Mouse (Mus musculus): Measurements from ENCODE around the gene Lrriq1. TPM values are rescaled to one million over a fixed set of nuclear protein-coding genes. Genes with fewer than 3 reads are reported as not detected.

Gene Lrriq1
- total and polyA plus RNA-seq, 3 experiments: not detected

- H3K9me3 ChIP-seq (replicated peaks; ENCODE audit: low read length): peaks cover 22% of the 10 kb centered on the region
- H3K27ac ChIP-seq (ENCODE audit: insufficient read depth, low read depth): no peak overlapping the region
- no peaks in the 10 kb centered on the region for H3K27me3 ChIP-seq (replicated peaks)
- TF ChIP-seq IRF4 (IDR thresholded peaks at IDR 0.05; ENCODE audit: low read depth, low read length) (no peak), GABPA (IDR thresholded peaks at IDR 0.05; ENCODE audit: insufficient replicate concordance, low read depth, low read length) (no peak), NELFE (IDR thresholded peaks at IDR 0.05; ENCODE audit: low read depth, low read length) (no peak), USF1 (IDR thresholded peaks at IDR 0.05; ENCODE audit: low read depth, low read length) (no peak), ZNF384 (IDR thresholded peaks at IDR 0.05; ENCODE audit: low read depth, low read length) (no peak), RCOR1 (conservative IDR thresholded peaks at IDR 0.05; ENCODE audit: low read depth, low read length) (no peak), BHLHE40 (IDR thresholded peaks at IDR 0.05; ENCODE audit: low read depth, low read length) (no peak), CHD1 (IDR thresholded peaks at IDR 0.05; ENCODE audit: low read depth, low read length) (no peak), HCFC1 (IDR thresholded peaks at IDR 0.05; ENCODE audit: low read depth, low read length) (no peak), MEF2A (IDR thresholded peaks at IDR 0.05; ENCODE audit: borderline replicate concordance, low read depth, low read length) (no peak), CTCF (conservative IDR thresholded peaks at IDR 0.05 in 1 of 2, IDR thresholded peaks at IDR 0.05 in 1 of 2; ENCODE audit: low read depth in 2 of 2, low read length in 2 of 2) (no peak), MAX (IDR thresholded peaks at IDR 0.05; ENCODE audit: low read length) (no peak), MXI1 (IDR thresholded peaks at IDR 0.05; ENCODE audit: low read depth, low read length) (no peak), CHD2 (IDR thresholded peaks at IDR 0.05; ENCODE audit: low read length) (no peak), PAX5 (IDR thresholded peaks at IDR 0.05; ENCODE audit: low read length) (no peak), JUN (IDR thresholded peaks at IDR 0.05; ENCODE audit: insufficient read depth, low read depth, low read length) (no peak), POLR2A (IDR thresholded peaks at IDR 0.05; ENCODE audit: low read depth, low read length) (no peak)
- no peak overlapping the region for H3K9ac ChIP-seq (ENCODE audit: insufficient read depth, low read depth)
- H3K36me3 ChIP-seq (replicated peaks in 1 of 2; ENCODE audit: control insufficient read depth in 1 of 2, insufficient read depth in 1 of 2, low read length in 1 of 2): no peaks in the 10 kb centered on the region
- no peaks in the 10 kb centered on the region for H3K4me1 ChIP-seq (ENCODE audit: control insufficient read depth in 1 of 2, insufficient read depth in 2 of 2)
- no peak overlapping the region for H3K4me2 ChIP-seq (ENCODE audit: insufficient read depth, low read depth, poor library complexity, severe bottlenecking)
- dilution Hi-C loops (cut with MboI; ENCODE audit: extremely low pct_ligation_motif_present, extremely low pct_unique_long_range_greater_than_20kb, low sequenced_read_pairs): no loop called here
- DNase-seq (ENCODE audit: extremely low read depth): no peak
- H3K4me3 ChIP-seq (replicated peaks in 1 of 3; ENCODE audit: low read depth in 2 of 3, low read length in 2 of 3, poor library complexity in 1 of 3): no peak overlapping the region
- in situ Hi-C loops (cut with MboI; ENCODE audit: low pct_ligation_motif_present, low pct_unique_long_range_greater_than_20kb, low sequenced_read_pairs): no loop called here
- H3K79me2 ChIP-seq (replicated peaks; ENCODE audit: control insufficient read depth, extremely low read depth, insufficient read depth, poor library complexity, severe bottlenecking): no peaks in the 10 kb centered on the region
Observed at GRCm38 (mm10) chr10:103226646-103227045, 9.5 kb downstream of the Lrriq1 start.

- in situ Hi-C loops (cut with MboI; ENCODE audit: low pct_ligation_motif_present, low pct_unique_long_range_greater_than_20kb, low sequenced_read_pairs) (no loop called here), dilution Hi-C loops (cut with MboI; ENCODE audit: extremely low pct_ligation_motif_present, extremely low pct_unique_long_range_greater_than_20kb, low sequenced_read_pairs) (no loop called here)
- peak; percentile 2 for DNase-seq (ENCODE audit: extremely low read depth)
Observed at GRCm38 (mm10) chr10:103194655-103195328, 41.3 kb downstream of the Lrriq1 start.

More at GRCm38 (mm10) chr10:103194655-103195328, 41.3 kb downstream of the Lrriq1 start:
- H3K27ac ChIP-seq (ENCODE audit: insufficient read depth, low read depth): no peak overlapping the region
- no peak overlapping the region for H3K4me3 ChIP-seq (replicated peaks in 1 of 3; ENCODE audit: low read depth in 2 of 3, low read length in 2 of 3, poor library complexity in 1 of 3)
- peaks cover 15% of the 10 kb centered on the region for H3K9me3 ChIP-seq (replicated peaks; ENCODE audit: low read length)
- H3K4me2 ChIP-seq (ENCODE audit: insufficient read depth, low read depth, poor library complexity, severe bottlenecking): no peak overlapping the region
- no peaks in the 10 kb centered on the region for H3K79me2 ChIP-seq (replicated peaks; ENCODE audit: control insufficient read depth, extremely low read depth, insufficient read depth, poor library complexity, severe bottlenecking)
- no peaks in the 10 kb centered on the region for H3K27me3 ChIP-seq (replicated peaks)
- no peak overlapping the region for H3K9ac ChIP-seq (ENCODE audit: insufficient read depth, low read depth)
- TF ChIP-seq SMC3 (IDR thresholded peaks at IDR 0.05; ENCODE audit: low read depth, low read length) (peak; percentile 10; the same call in 1 of the 2 replicates), CTCF (conservative IDR thresholded peaks at IDR 0.05 in 1 of 2, IDR thresholded peaks at IDR 0.05 in 1 of 2; ENCODE audit: low read depth in 2 of 2, low read length in 2 of 2) (peak in 1 of 2 experiments; percentile 50; a peak in 2 of 4 replicates), MEF2A (IDR thresholded peaks at IDR 0.05; ENCODE audit: borderline replicate concordance, low read depth, low read length) (no peak), RAD21 (IDR thresholded peaks at IDR 0.05; ENCODE audit: low read depth, low read length) (peak; percentile 50)
- no peaks in the 10 kb centered on the region for H3K36me3 ChIP-seq (replicated peaks in 1 of 2; ENCODE audit: control insufficient read depth in 1 of 2, insufficient read depth in 1 of 2, low read length in 1 of 2)
- no peaks in the 10 kb centered on the region for H3K4me1 ChIP-seq (ENCODE audit: control insufficient read depth in 1 of 2, insufficient read depth in 2 of 2)

All from CH12.LX (cell line).